Mouse (Mus musculus) heart, adult 11 months (tissue): Measurements from ENCODE around the gene Nptx1.

Experiments used
- DNase-seq: peaks from one replicate; pipeline ENCODE4 v3.0.0; 2022

Nptx1 gene

DNA sequence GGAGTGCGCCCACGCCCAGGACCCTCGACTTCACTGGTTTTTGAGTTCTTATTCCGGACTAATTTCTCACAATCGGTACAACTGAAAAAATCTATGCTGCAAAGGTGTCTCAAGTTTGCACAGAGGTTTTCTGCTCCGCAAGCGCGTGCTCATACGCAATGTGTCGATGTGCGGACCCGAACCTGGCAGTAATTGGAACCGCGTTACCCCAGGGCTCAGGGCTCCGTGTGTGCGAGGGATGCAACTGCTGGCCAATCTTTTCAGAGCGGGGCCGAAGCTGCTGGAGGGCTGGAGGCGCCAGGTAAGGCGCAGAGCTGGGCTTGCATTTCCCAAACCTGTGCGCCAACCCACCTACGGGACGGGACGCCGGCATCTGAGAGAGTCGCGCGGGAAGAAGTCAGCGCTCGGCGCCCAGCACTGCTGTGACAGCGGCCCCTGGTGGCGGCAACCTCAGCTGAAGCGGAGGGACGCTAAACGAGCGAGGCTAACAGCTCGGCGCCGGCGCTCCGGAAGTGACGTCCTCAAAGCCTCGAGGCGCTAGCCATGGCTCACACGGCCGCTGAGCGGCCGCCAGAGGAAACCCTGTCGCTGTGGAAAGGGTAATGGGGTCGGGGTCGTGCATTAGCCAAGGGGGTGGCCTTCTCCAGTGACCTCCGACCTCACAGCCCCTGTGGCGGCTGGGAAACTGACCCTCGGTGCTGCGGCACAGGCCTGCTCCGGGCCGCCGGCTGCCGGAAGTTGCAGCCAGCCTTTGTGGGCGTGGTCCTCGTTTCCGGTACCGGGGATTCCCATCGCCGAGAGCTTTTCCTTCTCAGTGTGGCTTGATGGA lies 56.5 kb downstream of the Nptx1 start, which contains the start of gene Endov:
TSS of gene Endov (plus strand) at position 487 of the 829 bp plus-strand sequence.
- peak; percentile 99 for DNase-seq
